In genomic region chr11:80614418-80614817, GRCm38 (mm10) we compare ENCODE assay signal across 9 mouse cellular contexts.
DNase-seq lines count a peak whose midpoint lies in the region; ATAC-seq and TF ChIP-seq lines count a peak whose summit lies in the region.
"Had no signal": no experiment of that assay in that cellular context is flagged by ENCODE, and none has a peak within 500 bp of the region (broad histone marks: within the 10 kb centered on the region; RNA-seq: fewer than 3 reads in every experiment).

No protein-coding gene starts in this region.

- no peak overlapping the region for H3K4me3 ChIP-seq in thymus, adult 2 months (ENCODE audit: control insufficient read depth, insufficient read depth, low read length)
- H3K4me3 ChIP-seq: lung, embryonic 15.5 days had no signal

- no peak for ATAC-seq in cerebellum, adult (ENCODE audit: insufficient number of reproducible peaks, low FRiP score, low TSS enrichment)
- 0 out of 2 replicates have a peak, but pooled peaks have one; percentile 34 for ATAC-seq in erythroid progenitor cell, adult 5-6 weeks (replicated peaks; ENCODE audit: low FRiP score, poor library complexity, severe bottlenecking)

- no peak for TF ChIP-seq POLR2A in thymus, adult 2 months (IDR thresholded peaks at IDR 0.05; ENCODE audit: control insufficient read depth, extremely low read depth, insufficient read depth, low read length, poor library complexity)

- no peaks in the 10 kb centered on the region for H3K27me3 ChIP-seq in thymus, adult 2 months (ENCODE audit: control insufficient read depth, insufficient read depth, low read length)
- H3K27me3 ChIP-seq: lung, embryonic 15.5 days had no signal

- TF ChIP-seq CTCF in thymus, adult 2 months (IDR thresholded peaks at IDR 0.05; ENCODE audit: borderline replicate concordance, control insufficient read depth, extremely low read depth, insufficient read depth, low read length, poor library complexity), result no peak

- 33% methylated on average over 5 of the region's 5 CpGs for WGBS in thymus, adult 2 months

- intact Hi-C loops in left cerebral cortex, postnatal 25 days (cut with DNase I), result loop anchor here (2.0 kb wide), 1 partner anchor 50 kb away; no protein-coding TSS in a partner anchor

- no peaks in the 10 kb centered on the region for H3K4me1 ChIP-seq in thymus, adult 2 months (replicated peaks; ENCODE audit: control insufficient read depth, insufficient read depth, low read length)
- H3K4me1 ChIP-seq: lung, embryonic 15.5 days had no signal

- DNase-seq in cerebellum, adult 11 months, result peak; percentile 54
- peak; percentile 58 for DNase-seq in thymus, adult 2 months
- no peak for DNase-seq in thymus, adult 18-20 months
- peak; percentile 70 to 89 for DNase-seq in left cerebral cortex, postnatal 25 days (ENCODE audit: low spot score in 2 of 2)
- DNase-seq in retina, postnatal 1 day, result peak; percentile 72
- DNase-seq in urinary bladder, postnatal 25 days (ENCODE audit: low spot score), result no peak

- no peaks in the 10 kb centered on the region for H3K36me3 ChIP-seq in thymus, adult 2 months (ENCODE audit: control insufficient read depth, insufficient read depth, low read length)
- H3K36me3 ChIP-seq: lung, embryonic 15.5 days had no signal

- no peak overlapping the region for H3K27ac ChIP-seq in thymus, adult 2 months (ENCODE audit: control insufficient read depth, insufficient read depth, low read length)
- H3K27ac ChIP-seq: lung, embryonic 15.5 days had no signal

Comparison
In these comparisons a context has a peak if more than half of its experiments do, and no peak if none do; other contexts are left out.
1. DNase-seq: peak in cerebellum, adult 11 months (single experiment), thymus, adult 2 months (single experiment), left cerebral cortex, postnatal 25 days (2 of 2) and retina, postnatal 1 day (single experiment); none in thymus, adult 18-20 months (0 of 2) and urinary bladder, postnatal 25 days (single experiment).